Mouse (Mus musculus): ENCODE data around the gene Rragd.
A peak's percentile ranks its signal among the peaks of the same experiment; 100 is the strongest.

GRCm38 (mm10) chr4:33018361-33018999, 35.6 kb downstream of the Rragd start:
- TF ChIP-seq CTCF (IDR thresholded peaks at IDR 0.05; ENCODE audit: low read depth, low read length) (peak; percentile 86), POLR2A (IDR thresholded peaks at IDR 0.05; ENCODE audit: borderline replicate concordance, low read depth, low read length) (no peak)
